Mouse (Mus musculus): Measurements from ENCODE around the gene Tle2.

The Tle2 gene

DNA sequence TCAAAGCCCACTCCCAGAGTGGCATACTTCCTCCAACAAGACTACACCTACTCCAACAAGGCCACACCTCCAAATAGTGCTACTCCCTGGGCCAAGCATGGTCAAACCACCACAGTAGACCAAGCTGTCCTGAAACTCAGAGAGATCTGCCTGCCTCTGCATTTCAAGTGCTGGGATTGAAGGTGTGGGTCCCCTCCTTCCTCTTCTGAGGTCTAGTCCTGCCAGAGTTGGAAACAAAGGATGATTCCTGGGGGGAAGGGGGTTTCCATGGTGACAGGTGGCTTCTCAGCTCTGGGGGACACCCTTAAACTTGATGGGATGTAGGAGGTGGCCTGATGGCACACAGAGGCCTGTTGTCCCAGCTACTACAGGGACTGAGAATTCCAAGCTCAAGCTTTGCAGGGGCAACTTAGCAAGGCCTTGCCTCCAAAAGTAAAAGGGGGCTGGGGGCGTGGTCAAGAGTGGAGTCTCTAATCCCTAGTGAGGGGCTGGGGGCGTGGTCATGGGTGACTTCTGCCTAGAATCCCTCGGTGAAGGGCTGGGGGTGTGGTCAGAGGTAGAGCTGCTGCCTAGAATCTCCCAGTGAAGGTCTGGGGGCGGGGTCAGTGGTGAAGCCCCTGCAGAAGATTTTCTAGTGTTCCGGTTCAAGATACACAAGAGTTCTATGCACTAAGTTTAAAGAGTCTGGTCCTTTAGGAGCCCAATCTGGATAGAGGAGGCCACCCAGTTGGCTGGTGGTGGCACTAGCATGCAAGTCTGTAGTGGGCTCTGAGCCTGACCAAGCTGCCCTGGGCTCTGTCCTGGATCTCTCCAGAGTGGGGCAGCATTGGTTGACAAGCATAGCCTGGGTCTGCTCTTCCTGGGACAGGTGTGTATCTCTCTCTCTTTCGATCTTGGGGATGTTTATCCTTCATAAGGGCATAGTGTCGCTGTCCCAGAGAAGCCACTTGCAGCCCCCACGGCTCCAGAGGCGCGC is at the start of gene Tle2:
Gene Tle2 (plus strand): TSS at position 481 of the 976 bp plus-strand sequence.
- no peak for DNase-seq (ENCODE audit: low read depth, low spot score)

DNA sequence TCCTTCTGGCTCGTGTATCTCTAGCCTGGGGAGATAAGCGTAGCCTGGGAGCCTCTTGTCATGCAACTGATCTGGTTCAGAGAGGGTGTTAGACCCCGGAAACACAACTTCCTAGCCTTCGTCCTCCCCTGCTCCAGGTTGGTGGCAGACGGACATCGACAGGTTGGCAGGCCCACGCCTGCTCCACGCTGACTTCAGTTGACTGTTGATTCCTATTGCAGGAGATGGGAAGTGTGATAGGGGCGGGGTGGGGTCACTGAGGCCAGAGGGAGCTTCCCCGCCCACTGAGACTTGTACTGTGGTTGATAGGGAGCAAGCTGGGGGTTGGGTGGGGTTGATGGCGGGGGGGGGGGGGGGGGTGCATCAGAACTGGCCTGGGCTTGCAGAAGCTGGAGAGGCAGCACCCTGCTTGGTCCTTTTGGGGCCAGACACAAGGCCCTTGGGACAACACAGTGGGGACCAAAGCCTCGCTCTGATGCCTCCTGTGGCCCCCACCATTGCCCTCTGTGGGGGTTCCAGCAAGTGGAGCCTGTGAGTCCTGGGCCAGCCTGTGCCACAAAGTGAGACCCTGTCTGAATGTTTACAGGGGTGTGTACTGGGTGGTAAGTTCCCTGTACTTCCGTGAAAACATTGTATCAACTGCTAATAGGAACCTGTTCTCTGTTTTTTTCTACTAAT is 49.2 kb upstream of the Tle2 start:
- DNase-seq (ENCODE audit: low read depth, low spot score): no peak

DNA sequence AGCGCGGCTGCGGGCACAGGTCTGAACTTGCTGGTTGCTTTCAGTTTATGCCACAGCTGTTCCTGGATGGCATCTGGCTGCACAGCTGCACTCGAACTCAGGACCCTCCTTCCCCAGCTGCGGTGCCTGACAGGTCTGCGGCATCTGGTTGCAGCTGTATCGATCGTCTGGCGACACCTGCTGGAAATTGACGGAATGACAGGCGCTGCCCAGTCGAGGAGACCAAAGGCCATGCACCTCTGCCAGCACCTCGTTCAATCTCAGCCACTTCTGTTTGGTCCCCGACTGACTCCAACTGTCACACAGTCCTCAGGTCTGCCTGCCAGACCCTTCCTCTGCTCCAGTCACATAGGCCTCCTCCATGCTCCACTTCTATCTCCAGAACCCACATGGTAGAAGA is 47.6 kb upstream of the Tle2 start:
- DNase-seq (ENCODE audit: low read depth, low spot score): peak; percentile 39

DNA sequence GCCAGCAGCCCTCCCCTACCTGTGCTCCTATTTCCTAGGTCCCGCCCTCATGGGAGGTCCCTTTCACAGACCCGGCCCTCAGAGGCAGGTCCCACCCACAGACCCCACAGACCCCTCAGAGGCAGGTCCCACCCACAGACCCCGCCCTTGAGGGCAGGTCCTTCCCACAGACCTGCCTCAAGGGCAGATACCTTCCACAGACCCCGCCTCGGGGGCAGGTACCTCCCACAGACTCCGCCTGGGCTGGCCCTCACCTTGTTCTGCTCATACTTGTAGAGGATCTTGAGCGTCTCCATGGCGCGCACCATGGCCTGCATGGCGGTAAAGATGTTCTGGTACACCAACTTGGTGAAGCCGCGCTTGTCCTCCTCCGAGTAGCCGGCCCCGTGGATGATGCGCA is 39.5 kb upstream of the Tle2 start:
- DNase-seq (ENCODE audit: low read depth, low spot score): no peak

DNA sequence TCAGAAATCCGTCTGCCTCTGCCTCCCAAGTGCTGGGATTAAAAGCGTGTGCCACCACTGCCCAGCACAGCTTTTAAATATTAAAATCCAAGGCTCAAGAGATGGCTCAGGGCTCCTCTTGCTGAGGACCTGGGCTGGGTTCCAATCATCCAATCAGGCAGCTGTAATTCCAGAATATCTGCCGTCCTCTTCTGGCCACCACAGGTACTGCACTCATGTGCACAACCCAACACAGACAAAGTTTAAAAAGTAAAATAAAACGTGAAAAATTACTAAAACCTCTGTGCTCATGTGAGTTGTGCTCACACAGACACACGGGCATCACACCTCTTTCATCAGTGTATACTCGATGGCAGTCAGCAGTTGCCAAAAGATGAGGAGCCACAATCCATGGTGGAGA is 37.6 kb upstream of the Tle2 start:
- DNase-seq (ENCODE audit: low read depth, low spot score): no peak

DNA sequence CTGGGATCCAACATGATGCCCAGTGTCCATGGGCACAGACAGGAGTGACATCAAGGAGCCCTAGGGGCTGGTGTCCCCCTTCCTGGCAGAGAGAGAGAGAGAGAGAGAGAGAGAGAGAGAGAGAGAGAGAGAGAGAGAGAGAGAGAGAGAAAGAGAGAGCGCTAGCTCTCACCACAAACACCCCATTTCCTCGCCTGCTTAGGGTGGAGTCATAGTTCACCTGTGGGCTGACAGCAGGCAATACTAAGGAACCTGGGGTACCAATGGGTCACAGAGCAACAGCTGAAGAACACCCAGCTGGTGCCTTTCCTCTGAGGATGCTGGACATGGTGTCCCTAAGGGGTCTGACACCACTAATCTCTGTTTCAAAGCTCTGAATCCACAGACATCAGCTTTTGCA is 36.9 kb upstream of the Tle2 start:
- no peak for DNase-seq (ENCODE audit: low read depth, low spot score)

DNA sequence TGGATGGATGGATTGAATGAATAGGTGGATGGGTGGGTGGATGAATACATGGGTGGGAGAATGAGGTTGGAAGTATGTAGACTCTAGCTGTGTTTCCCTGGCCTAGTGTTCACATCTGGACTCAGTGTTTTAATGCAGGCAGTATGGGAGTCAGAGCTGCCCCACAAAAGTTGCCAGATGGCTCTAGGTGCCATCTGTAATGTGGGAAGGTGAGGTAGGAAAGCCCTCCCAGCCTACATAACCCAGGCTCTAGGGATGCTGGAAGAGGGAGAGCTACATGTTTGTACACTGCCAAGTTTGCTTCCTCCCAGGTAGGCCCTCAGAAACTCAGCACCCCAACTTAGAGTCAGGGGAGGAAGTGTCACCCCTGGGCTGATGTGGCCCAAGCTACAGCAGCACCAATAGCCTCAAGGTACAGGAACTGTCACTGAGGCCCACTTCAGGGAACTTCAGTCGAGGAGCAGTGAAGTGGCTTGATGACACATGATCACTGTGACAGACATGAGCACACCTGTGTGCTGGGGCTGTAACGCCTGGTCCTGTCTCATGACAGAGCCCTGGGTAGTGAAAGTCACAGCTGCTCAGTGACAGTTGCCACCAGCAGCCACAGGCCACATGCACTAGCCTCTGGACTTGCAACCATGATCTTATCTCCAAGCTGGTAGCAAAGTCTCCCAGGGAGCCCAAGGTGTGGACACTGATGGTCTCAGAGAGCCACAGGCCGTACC is 35.9 kb upstream of the Tle2 start:
- no peak for DNase-seq (ENCODE audit: low read depth, low spot score)

DNA sequence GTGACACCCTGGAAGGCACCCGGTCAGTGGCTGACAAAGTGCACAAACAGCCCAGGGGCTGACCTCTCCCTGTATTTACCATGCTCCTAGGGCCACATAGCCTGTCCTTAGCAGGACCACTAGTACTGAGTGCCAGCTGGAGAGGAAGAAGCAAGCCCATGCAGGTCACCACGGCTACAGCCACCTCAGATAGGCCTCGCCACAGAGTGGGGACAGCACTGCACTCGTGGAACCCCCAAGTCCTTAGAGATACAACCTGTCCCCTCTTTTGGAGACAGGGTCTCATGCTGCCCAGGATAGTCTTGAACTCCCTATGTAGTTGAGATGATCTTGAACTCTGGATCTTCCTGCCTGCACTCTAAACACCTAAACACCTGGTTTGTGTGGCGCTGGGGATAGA is 33.0 kb upstream of the Tle2 start:
- no peak for DNase-seq (ENCODE audit: low read depth, low spot score)

DNA sequence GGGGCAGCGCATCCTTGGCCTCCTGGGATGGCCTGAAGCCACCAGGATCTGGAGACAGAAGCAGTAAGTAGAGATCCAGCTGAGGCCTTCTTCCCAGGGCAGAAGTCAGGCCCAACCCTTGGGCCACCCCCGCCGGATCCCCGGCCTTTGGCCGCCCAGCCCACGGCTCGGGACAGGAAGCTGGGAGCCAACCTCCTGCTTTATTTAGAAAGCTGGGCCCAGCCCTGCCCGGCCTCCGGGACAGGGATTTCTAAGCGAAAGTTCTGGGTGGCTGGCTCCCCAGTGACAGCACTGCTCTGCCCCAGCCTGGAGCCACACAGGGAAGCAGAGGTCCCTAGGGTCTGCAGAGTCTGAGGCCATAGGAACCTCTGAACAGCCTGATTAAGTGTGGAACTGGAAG is 32.6 kb upstream of the Tle2 start:
- no peak for DNase-seq (ENCODE audit: low read depth, low spot score)

DNA sequence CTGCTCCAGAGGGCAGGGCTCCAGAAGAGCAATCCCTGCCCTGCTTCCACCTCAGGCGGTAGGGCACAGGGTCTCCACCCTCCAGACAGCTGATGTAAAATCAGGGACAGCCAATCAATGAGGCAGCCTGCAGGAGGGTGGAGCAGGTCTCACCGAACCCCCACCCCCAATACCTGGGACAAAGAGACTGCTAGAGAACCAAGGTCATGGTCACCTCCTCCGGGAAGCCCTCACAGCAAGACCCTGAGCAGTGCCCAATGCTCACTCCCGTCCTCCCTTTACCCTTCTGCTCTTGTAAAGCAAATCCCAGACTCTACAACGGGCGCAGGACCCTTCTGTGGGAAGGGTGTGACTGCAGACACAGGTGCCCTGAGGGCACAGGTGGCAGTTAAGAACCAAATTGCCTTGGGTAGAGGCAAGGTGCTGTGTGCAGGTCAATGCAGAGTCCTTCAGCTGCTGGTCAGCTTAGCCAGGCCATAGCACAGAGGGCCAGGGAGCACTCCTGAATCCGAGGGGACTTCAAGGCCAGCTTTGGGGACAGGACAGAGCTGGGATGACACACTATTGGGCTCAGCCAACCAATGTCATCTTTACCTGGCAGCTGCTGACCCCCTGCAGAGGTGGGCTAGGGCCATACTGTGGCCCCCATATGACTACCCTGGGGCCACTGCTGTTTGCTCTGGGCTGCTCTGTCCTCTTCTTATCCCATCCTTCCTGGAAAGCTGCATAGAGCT is 31.5 kb upstream of the Tle2 start:
- DNase-seq (ENCODE audit: low read depth, low spot score): no peak

DNA sequence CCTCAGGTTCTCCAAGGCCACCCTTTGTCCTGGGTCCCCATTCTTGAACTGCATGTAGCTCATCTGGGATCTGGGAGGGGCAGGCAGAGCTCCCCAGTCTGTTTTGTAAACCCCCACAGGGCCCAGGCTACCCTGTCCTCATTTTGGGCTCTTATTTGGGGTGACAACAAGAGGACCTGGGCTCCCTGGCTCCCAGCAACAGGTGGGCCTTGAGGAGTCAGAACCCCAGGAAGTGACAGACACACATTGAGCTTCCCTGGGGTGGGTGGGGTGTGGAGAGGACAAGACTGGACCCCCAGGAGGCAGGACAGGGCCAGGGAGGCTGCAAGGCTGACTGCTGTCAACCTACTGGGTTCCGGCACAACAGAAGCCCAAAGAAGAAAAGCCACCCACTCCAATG is 30.7 kb upstream of the Tle2 start:
- no peak for DNase-seq (ENCODE audit: low read depth, low spot score)

DNA sequence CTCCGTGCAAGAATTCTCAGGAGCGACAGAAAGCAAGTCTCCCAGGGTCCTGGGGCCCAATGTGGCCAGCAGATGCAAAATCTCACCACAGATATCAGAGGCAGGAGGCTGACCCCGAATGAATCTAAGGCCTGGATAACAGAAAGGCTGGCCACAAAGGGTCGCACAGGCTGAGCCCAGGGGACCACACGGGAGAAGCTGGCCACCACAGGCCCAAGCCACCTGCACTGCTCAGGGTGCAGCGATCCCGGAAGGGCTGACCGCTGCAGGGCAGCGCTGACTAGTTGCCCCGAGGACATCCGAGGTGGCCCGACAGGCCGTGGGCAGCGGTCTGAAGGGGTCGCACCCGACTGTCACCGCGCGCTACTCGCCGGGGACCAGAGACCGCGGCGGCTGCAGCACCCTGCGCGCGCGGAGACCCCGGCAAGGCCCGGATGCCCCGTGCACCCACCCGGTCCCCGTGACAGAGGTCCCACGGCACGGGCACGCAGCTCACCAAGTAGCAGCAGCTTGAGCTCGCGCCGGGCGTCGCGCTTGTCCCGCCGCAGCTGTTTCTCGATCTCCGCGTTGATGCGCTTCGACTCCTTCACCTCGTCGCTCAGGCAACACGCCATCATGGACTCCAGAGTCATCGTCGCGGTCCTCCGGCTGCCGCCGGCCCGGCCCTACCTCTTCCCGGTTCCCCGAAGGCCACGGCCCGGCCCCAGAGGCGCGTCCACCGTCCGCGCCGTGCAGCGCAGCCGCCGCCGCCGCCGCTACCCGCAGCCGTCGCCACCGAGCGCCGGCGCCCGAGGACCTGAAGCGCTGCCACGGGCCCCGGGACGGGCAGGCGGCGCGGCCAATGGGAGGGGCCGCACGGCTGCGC is 29.8 kb upstream of the Tle2 start:
- DNase-seq (ENCODE audit: low read depth, low spot score): no peak

DNA sequence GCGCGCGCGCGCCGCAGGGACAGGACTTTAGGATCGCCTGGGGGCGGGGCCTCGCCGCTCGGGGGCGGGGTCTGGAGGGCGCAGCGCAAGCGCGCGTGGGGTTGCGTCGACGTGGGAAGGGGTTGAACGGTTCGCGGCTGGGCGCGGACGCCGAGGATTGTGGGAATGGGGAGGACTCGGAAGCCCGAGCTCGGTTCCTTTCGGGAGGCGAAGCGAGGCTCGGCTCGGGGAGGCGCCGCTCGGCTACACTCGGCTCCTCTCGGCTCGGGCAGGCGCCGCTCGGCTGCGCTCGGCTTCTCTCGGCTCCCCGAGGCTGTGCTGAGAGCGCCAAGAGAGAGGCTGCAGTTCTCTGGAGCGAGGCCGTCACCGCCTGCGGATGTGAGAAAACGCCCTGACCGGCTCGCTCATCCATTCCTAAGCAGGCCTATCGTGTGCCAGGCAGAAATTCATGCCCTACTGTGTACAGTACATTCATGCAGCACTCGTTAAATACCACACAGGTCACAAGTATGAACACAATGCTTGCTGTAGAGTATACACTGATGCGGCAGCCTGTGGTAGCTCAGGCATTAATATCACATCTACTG is 29.1 kb upstream of the Tle2 start, which contains the start of gene Gna11:
Gene Gna11 (minus strand): TSS at position 30 of the 587 bp plus-strand sequence.
- DNase-seq (ENCODE audit: low read depth, low spot score): peak; percentile 99

DNA sequence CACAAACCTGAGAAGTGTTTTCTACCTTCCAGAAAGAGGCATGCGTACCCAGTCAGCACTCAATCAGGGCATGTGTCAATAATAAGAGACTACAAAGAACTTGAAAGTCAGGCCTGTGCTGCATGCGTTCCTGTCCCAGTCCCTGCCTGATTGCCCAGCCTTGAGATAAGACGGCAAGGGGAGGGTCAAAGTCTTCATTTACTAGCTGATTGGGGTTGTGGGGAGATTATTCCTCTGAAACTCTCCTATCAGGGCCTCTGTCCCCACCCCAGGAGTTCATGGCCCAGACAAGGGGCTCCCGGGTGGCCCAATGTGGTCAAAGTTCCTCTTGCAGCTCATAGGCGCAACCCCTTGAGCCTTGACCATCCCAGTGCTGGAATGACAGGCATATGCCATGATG is 28.0 kb upstream of the Tle2 start:
- DNase-seq (ENCODE audit: low read depth, low spot score): no peak

DNA sequence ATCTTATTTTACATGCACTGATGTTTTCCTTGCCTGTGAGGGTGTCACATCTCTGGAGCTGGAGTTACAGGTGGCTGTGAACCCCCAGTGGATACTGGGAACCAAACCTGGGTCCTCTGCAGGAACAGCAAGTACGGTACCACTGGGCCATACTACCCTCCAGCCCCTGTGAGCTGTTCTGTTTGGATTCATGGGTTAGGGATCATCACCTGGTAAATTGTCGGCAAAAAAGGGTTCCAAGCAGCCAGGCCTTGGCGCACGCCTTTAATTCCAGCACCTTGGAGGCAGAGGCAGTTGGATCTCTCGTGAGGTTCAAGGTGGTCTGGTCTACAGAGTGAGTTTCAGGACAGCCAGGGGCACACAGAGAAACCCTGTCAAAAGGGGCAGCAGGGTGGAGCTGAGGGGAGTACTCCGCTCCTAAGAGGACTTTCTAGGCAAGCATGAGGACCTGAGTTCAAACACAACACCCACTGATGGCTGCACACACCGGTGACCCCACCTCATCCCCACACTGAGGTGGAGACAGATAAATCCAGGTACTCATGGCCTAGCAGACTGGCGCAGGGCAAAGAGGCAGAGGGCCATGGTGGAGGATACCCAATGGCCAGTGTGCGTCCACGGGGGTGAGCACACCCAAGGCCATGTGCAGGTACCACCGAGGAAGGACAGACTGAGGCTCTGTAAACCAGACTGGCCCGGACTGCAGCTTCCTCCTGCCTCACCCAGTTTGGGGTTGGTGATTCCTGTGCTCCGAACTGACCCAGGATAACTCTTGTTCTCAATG is 27.4 kb upstream of the Tle2 start:
- DNase-seq (ENCODE audit: low read depth, low spot score): no peak

DNA sequence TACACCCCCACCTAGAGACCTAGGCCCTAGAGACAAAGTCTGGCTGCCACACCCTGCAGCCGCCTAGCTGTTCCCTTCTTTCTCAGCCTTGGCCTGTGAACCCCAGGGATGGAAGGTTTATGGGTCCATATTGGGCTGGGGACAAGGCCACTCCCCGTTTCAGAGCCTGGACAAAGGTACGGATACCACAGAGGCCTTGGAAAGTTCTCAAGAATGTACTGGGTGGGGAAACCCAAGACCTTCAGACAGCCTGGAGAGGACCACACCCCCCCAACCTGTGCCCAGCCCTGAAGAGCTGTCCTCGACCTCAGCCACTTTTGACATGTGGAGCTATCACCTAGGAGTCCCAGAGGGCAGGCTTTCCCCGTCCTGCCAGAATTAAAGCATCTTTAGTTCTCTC is 25.4 kb upstream of the Tle2 start:
- DNase-seq (ENCODE audit: low read depth, low spot score): no peak

DNA sequence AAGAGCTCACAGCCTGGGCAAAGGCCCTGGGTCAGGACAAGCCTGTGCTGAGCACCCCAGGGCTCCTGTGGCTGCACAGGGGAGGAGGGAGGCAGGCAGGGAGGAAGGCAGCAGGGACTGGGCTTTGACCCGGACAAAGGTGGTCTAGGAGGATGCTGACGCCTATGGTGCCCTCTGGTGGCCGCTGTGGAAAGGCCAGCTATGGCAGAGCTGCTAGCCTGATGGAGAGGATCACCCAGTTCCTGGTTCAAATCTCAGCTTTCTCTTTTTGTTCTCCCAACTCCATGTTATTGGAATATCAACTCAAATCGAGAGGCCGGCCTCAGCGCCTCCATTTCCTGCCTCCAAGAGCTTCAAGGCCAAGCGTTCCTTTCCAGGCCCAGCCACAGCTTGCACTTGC is 24.1 kb upstream of the Tle2 start:
- DNase-seq (ENCODE audit: low read depth, low spot score): no peak

DNA sequence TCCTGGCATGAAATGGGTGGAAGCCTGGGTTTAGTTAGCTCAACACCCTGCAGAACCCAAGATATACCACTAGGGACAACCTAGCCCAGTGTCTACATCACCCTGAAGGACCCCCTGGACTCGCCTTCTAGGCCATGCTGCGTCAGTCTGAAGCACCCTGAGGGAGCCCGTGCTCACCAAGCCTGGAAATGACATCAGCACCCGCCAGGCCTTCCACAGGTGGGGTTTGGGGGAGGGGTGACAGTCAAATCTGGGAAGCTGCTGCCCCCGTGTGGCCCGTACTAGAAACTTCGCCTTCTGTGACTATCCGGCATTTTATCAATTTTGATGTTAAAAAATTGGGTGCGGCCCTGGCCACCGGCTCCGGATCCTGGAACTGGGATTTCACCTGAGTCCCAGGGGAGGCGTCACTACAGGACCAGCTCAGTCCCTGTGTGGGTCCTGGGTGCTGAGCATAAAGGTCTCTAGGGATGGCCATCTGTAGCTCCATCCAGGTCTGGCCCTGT is 22.7 kb upstream of the Tle2 start:
- no peak for DNase-seq (ENCODE audit: low read depth, low spot score)

DNA sequence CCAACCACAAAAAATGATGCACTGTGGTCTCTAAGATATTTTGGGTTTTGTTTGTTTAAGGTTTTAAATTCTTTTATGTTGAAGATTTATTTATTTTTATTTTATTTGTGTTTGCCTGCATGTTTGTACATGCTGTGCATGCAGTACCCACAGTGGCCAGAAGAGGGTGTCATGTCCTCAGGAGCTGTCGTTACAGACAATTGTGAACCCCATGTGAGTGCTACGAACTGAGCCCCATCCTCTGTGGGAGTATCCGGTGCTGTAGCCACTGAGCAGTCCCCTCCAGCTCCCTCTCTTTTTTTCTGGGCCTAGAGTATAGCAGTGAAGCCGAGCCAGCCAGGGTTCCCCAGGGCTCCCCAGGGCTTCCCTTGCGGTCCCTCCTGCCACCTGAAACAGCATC is 21.1 kb upstream of the Tle2 start:
- no peak for DNase-seq (ENCODE audit: low read depth, low spot score)
